Mouse (Mus musculus) spleen, postnatal 4 days (tissue): ENCODE results near the gene Hbq1a.
"Not testable (repeated sequence)": the region's sequence is repeated elsewhere in the genome, so short reads cannot be mapped to it uniquely, and the experiment has no call there.

Experiments
- DNase-seq, 2 experiments: peaks; one replicate each; pipeline ENCODE4 v3.0.0; 2022; ENCODE audit warnings: low spot score in 2 of 2

Gene Hbq1a

DNA sequence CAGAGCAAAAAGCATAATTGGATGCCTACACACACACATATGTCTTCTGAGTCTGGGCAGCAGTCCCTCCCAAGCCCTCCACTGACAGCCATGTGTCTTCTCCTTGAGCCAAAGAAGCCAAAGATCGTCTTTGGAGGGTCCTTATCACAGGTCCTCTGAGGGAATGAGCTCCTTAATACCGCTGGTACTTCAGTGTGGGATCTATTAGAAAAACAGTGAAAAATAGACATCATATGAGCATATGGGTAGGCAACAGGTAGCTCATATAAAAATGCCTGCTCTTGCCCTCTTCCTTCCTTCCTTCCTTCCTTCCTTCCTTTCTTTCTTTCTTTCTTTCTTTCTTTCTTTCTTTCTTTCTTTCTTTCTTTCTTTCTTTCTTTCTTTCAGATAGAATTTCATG, 15.3 kb upstream of the Hbq1a start:
- not testable (repeated sequence) for DNase-seq

DNA sequence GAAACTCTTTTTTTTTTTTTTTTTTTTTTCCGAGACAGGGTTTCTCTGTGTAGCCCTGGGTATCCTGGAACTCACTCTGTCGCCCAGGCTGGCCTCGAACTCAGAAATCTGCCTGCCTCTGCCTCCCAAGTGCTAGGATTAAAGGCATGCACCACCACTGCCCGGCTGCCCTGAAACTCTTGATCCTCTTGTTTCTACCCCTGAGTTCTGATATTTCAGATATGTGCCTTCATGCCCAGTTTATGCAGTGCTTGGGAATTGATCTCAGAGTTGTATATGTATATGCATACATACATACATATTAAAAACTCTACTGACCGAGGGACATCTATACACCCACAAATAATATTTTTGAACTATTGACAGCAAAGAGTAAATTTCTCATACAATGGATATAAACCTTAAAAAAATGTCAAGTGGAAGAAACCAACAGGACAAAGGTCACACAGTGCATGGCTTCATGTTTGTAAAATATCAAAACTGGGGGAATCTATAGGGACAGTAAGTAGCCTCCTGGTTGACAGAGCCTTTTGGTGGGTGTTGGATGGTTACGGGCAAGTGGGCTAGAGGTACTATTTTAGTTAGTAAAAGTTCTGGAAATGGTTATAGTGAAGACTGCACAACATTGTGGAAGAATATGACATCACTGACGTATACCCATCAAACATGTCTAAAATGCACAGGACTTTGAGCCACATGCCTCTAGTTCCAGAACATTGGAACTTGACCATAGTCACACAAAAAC, 14.7 kb upstream of the Hbq1a start:
- peak; percentile 79 to 90 for DNase-seq

DNA sequence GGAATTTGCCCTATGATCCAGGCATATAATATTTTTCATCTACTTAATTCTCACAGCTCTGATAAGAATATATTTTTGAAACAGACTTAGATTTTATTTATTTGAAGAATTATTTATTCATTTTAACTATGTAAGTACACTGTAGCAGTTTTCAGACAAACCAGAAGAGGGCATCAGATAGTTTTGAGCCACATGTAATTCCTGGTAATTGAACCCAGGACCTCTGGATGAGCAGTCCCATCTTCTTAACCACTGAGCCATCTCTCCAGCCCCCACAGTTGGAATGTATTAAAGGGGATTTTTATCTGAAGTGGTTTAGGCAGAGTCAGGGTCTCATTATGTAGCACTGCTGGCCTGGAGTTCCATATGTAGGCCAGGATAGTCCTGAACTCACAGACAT, 14.0 kb upstream of the Hbq1a start:
- peak in 1 of 2 experiments; percentile 56 for DNase-seq

DNA sequence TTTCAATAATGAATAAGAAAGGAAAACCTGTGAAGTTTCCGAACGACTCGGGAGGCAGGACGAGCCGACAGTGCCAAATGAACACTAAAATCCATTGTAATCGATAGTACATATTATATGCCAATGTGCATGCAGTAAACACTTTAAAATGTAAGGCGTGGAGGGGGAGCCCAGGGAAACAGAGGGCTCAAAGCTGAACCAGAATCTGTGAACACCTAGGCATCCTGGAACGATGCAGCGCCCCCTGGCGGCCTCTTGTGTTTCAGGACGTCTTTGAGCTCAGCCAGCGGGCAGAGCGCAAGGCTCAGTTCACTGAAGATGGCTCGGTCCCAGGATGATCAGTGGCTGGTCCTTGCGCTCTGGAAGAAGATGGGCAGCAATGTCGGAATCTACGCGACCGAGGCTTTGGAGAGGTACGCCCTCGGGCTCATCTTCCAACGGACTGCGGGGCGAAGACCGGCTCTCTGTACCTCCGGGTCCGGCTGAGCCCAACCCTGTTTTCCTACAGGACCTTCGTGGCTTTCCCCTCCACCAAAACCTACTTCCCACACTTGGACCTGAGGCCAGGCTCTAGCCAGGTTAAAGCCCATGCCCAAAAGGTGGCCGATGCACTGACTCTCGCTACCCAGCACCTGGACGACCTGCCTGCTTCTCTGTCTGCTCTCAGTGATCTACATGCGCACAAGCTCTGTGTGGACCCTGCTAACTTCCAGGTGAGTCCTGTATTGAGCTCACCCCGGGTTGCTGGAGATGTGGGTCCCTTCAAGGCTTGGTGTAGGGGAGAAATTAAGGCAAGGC, 13.0 kb upstream of the Hbq1a start, which contains the start of gene Hbq1b:
Hbq1b (plus strand) TSS at position 271 of the 798 bp plus-strand sequence.
- peak; percentile 91 to 95 for DNase-seq

DNA sequence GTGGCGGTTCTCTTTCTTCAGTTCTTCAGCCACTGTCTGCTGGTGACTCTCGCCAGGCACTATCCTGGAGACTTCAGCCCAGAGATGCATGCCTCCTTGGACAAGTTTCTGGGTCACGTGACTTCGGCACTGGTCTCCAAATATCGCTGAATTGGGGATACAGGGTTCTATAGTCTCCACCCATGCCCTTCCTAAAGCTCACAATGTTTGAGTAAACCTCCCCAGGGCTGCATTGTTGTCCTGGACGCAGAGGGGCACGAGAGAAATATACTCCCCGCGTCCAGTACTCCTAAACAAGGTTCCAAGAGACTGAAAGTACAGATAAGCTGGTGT, 12.4 kb upstream of the Hbq1a start:
- DNase-seq: peak in 1 of 2 experiments; percentile 78

DNA sequence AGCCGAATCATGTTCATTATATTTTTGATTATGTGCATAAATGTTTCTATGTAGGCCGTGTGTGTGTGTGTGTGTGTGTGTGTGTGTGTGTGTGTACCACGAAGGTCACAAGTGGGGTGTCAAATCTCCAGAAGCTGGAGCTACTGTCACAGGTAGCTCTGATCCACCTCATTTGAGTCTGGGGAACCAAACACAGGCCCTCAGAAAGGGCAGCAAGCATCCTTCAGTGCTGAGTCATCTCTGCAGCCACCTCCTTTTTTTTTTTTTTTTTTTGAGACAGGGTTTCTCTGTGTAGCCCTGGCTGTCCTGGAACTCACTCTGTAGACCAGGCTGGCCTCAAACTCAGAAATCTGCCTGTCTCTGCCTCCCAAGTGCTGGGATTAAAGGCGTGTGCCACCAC, 7.0 kb upstream of the Hbq1a start:
- DNase-seq: not testable (repeated sequence)

DNA sequence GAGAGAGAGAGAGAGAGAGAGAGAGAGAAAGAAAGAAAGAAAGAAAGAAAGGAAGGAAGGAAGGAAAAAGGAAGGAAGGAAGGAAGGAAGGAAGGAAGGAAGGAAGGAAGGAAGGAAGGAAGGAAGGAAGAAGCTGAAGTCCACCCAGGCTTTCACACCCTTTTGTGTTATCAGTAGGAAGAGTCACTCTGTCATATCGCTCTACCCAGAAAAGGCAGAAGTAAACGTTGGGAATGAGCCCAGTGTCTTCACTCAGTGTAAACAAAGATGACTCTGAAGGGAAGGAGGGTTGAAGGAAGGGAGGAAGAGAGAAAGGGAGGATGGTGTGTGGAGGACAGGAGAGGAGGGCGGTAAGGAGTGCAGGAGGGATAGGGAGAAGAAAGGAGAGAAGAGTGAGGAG, 6.4 kb upstream of the Hbq1a start:
- peak in 1 of 2 experiments; percentile 35 for DNase-seq

DNA sequence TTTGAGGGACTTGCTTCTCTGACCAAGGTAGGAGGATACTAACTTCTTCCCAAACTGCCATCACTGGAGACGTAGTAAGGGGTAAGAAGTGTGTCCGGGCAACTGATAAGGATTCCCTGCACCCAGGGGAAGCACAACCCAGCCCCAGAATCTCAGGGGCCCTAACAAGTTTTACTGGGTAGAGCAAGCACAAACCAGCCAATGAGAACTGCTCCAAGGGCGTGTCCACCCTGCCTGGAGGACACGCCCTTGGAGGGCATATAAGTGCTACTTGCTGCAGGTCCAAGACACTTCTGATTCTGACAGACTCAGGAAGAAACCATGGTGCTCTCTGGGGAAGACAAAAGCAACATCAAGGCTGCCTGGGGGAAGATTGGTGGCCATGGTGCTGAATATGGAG, 3.7 kb upstream of the Hbq1a start, which contains the start of gene Hba-a2:
Hba-a2 (plus strand) TSS at position 287 of the 400 bp plus-strand sequence.
- DNase-seq: not testable (repeated sequence)

DNA sequence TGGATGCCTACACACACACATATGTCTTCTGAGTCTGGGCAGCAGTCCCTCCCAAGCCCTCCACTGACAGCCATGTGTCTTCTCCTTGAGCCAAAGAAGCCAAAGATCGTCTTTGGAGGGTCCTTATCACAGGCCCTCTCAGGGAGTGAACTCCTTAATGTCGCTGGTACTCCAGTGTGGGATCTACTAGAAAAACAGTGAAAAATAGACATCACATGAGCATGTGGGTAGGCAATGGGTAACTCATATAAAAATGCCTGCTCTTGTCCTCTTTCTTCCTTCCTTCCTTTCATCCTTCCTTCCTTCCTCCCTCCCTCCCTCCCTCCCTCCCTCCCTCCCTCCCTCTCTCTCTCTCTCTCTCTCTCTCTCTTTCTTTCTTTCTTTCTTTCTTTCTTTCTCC, 2.5 kb upstream of the Hbq1a start:
- DNase-seq: not testable (repeated sequence)

DNA sequence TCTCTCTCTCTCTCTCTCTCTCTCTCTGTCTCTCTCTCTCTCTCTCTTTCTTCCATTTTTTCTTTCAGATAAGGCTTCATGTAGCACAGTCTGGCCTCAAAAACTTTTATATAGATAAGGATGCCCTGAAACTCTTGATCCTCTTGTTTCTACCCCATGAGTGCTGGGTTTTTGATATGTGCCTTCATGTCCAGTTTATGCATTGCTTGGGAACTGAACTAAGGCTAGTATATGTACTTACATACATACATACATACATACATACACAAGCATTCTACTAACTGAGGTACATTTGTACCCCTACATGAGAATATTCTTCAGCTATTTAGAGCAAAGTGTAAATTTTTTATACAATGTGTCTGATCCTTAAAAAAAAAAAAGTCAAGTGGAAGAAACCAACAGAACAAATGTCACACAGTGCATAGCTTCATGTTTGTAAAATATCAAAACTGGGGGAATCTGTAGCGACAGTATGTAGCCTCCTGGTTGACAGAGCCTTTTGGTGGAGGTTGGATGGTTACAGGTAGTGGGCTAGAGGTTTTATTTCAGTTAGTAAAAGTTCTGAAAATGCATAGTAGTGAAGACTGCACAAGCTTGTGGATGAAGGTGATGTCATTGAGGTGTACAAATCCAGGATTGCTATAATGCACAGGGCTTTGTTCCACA, 1.9 kb upstream of the Hbq1a start:
- no peak for DNase-seq

DNA sequence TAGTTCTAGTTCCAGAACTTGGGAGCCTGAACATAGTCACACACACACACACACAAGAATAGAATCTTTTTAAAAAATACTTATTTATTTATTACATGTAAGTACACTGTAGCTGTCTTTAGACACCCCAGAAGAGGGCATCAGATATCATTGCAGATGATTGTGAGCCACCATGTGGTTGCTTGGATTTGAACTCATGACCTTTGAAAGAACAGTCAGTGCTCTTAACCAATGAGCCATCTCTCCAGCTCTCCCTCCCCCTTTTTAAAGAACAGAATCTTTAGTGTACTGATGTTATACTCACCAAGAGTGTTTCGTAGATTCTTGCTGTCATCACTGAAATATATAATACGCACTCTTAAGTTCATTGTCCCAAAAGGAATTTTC, 1.3 kb upstream of the Hbq1a start:
- peak in 1 of 2 experiments; percentile 43 for DNase-seq

DNA sequence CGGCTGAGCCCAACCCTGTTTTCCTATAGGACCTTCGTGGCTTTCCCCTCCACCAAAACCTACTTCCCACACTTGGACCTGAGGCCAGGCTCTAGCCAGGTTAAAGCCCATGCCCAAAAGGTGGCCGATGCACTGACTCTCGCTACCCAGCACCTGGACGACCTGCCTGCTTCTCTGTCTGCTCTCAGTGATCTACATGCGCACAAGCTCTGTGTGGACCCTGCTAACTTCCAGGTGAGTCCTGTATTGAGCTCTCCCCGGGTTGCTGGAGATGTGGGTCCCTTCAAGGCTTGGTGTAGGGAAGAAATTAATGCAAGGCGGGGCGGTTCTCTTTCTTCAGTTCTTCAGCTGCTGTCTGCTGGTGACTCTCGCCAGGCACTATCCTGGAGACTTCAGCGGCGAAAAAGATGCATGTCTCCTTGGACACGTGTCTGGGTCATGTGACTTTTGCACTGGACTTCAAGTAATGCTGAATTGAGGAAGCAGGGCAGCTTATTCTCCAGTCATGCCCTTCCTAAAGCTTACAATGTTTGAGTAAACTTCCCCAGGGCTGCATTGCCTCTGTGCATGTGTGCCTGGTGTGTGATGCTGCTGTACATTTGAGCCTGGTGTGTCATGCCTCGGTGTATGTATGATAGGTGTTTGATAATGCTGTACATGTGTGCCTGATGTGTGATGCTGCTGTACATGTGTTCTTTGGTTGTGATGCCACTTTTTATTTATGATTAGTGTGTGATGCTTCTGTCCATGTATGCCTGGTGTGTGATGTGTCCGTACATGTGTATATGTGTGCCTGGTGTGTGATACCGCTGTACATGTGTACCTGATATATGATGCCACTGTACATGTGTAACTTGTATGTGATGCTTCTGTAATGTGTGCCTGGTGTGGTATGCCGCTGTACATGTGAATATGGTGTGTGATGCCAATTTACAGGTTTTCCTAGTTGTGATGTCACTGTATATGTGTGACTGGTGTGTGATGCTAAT, 704 bp downstream of the Hbq1a start:
- DNase-seq: no peak

DNA sequence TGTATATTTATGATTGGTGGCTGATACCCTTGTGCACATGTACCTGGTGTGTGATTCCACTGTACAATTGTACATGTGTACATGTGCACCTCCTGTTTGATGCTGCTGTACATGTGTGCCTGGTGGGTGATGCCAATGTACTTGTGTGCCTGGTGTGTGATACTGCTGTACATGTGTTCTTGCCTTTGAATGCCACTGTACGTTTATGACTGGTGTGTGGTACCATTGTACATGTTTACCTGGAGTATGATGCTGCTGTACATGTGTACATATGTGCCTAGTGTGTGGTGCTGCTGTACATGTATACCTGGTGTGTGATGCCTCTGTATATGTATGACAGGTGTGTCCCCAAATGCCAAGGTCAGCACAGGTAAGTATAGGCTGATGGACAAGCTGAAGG, 1.6 kb downstream of the Hbq1a start:
- DNase-seq: no peak

DNA sequence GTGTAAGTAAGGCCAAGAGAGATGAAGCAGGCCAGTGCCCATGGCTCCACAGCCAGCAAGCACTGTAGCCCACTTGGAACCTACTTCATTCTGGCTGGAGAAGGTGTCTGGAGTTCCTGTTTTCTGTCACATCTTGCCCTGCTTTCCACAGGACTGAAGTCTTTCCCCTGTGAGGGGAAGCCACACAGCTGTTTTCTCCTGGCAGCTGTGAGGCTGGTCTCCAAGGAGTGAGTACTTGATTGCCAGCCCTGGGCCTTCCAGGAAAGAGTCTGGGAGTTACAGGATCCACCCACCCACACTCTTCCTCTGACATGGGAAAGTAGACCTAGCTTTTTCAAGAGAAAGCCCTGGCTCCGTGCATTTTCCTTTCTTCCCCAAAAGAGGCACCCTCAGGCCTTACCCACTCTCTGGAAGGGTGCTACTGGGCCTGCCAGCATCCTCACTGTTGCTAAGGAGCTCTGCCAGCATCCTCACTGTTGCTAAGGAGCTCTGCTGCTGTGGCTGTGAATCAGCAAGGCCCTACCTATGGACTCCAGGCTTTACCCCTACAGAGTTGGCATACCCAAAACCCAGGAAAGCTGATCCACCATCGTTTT, 3.1 kb downstream of the Hbq1a start:
- peak in 1 of 2 experiments; percentile 57 for DNase-seq

DNA sequence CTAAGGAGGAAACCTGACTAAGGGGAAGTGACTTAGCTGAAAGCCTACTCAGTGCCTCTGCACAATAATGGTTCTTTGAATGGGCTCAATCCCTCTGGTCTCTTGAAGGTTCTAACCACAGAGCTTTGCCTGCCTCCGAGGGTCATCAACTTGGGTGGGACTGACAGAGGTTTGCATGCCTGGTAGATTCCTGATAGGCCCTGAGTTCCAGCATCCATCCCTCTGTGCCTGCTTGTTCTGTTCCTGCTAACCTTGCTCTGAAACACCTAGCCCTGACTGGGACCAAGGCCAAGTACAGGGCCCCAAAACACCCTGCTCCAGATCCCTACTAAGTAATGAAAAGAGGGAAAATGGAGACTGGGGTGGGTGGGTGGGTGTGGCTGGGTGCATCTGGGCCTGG, 3.6 kb downstream of the Hbq1a start:
- DNase-seq: peak in 1 of 2 experiments; percentile 53

DNA sequence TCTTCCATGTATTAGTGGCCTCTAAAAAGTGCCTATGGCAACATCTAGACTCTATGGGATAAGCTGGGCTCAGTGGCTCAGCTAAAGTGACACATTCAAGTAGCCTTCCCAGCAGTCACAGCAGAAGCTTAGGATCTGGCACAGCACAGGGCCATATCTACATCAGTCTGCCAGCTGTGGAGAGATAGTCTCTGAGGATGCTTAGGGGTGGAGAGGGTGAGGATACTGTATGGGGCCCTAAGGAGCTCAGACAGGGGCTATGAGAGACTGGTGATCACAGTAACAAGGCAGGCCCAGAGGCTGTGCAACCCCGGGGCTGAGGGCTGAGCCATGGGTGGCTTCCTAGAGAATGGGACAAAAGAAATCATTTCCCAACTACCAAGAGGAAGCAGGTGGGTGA, 7.1 kb downstream of the Hbq1a start:
- DNase-seq: peak in 1 of 2 experiments; percentile 56

DNA sequence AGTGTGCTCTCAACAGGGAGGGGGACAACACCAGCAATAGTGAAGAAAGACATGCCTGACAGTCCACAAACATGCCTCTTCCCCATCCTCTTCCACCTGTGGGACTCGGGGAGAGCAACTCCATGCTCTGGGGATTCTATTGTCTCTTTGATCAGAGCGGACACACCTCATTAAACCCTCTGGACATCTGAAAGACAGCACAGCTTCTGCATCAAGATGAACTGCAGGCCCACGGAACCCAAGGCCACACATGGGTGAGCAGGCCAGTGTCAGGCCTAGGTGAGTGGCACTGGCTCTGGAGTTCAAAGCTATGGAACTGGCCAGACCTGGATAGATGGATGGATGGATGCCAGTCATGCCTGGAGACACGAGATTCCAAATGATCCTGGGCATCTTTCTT, 9.6 kb downstream of the Hbq1a start:
- DNase-seq: no peak

DNA sequence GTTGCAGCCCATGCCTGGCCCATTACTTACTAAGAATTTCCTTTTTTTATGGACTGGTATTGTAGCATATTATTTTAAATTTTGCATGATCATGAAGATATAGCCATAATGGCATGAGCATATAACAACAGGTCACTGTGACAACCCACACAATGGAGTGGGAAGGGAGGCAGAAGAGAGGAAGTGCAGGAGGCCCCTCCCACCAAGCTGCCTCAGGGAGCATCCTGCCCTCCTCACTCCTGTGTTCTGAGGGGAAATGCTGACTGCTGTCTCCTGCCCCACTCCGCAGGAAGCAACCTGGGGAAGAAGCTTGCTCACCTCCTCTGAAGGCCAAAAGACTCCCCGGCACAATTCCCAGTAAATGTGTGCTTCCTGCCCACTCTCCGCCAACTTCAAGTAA, 10.1 kb downstream of the Hbq1a start:
- no peak for DNase-seq

DNA sequence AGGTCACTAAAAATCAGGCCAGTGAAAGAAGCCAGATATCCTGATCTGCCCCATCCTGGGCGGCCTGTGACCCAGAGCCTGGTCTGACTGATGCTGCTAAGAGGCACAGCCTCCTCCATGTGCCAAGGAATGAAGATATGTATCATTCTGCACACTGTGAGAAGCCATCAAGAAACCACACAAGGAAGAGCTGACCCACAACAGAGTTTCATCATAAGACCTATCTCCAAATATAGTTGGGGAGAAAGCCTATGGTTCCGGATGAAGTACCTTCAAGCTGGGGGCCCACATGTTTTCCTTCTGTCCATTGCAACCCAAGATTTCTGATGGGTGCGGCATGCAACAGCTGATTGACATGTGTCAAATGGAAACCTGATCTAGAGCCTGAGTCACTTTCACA, 16.1 kb downstream of the Hbq1a start:
- no peak for DNase-seq

DNA sequence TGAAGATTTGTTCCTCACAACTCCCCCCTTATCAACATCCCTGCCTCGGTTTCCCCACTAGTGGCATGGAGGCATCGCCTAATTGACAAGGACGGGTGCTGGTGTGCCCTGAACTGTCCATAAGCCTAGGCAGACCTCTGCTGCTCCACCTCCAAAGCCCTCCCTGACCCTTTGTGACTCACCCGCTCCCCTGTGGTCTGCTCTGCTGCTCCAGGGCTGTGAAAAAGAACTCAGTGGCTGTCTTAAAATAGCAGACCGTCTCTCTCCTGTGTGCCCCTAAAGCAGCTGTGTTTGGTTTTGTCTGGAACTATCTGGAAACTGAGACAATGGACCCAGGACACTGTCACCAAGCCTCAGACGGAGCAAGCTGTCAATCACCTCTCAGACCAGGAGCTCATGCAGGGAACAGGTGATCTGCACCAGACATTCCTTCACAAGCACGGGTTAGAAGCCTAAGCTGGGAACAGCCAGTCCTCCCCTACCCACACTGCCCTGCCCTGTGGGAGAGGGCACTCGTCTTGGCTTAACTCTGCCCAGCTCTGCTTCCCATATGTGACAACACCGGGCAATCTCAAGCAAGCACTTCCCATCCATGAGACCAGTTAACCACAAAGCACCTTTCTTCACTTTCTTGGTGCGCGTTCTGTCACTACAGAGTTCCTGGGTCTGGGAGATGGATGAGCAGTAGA, 20.8 kb downstream of the Hbq1a start:
- no peak for DNase-seq
